Mouse (Mus musculus) Patski (cell line): ENCODE measurements around the gene Lactb. TPM values are rescaled to one million over a fixed set of nuclear protein-coding genes. Genes with fewer than 3 reads are reported as not detected.

Source experiments
- ATAC-seq: fragments of 100-300 bp; one replicate; pipeline ENCODE4 v1.8.0; 2021
- CTCF ChIA-PET: fragments of 350-600 bp; sonication (Branson Sonifier 250); formaldehyde crosslinking; loops from one replicate; lab custom pipeline; 2022; ENCODE audit warnings: inconsistent platforms; lab: Charles Lee
- POLR2A ChIA-PET: fragments of 350-600 bp; sonication (Branson Sonifier 250); formaldehyde crosslinking; loops from one replicate; lab custom pipeline; 2022; ENCODE audit warnings: antibody characterized with exemption, inconsistent platforms; lab: Charles Lee
- DNase-seq: peaks from one replicate; pipeline ENCODE4 v3.0.0-alpha.2; 2011; ENCODE audit warnings: low read depth, low spot score
- H3K27me3 ChIP-seq: fragments of 371-371 bp; one replicate; pipeline ENCODE4 v1.5.1; 2021
- CTCF ChIP-seq: fragments of 100-300 bp; IDR thresholded peaks from one replicate; pipeline ENCODE4 v1.5.1; 2021
- in situ Hi-C: fragments of 300-500 bp; cut with MboI; formaldehyde crosslinking; loops from 3 replicates; pipeline ENCODE4 v1.11.1; 2018; ENCODE audit warnings: low pct_unique_long_range_greater_than_20kb, mixed read lengths
- polyA plus RNA-seq: library from polyadenylated mRNA; unstranded; gene quantifications from one replicate; pipeline ENCODE4 v1.2.3, GENCODE M21; 2021

Gene Lactb
- polyA plus RNA-seq, 1 experiment from 2014 or later: 55.2 TPM

GRCm38 (mm10) chr9:66957451-66957850 is 17.8 kb downstream of the Lactb start:
- ATAC-seq (no peak), DNase-seq (no peak)
- in situ Hi-C loops: no loop called here
- CTCF ChIA-PET: no interaction called here
- no peaks in the 10 kb centered on the region for H3K27me3 ChIP-seq
- POLR2A ChIA-PET: interaction anchor here (1.0 kb wide), 1 partner anchor 12 kb away, joined by 4 read pairs; no protein-coding TSS in a partner anchor
- no peak for TF ChIP-seq CTCF

- in situ Hi-C loops: no loop called here
- POLR2A ChIA-PET: no interaction called here
- ATAC-seq: no peak
Measured at GRCm38 (mm10) chr9:66952886-66953285, 22.4 kb downstream of the Lactb start.

GRCm38 (mm10) chr9:66952321-66952720 is 23.0 kb downstream of the Lactb start:
- POLR2A ChIA-PET: interaction anchor here (0.6 kb wide), 1 partner anchor 19 kb away, joined by 4 read pairs; no protein-coding TSS in a partner anchor
- in situ Hi-C loops: no loop called here

More at GRCm38 (mm10) chr9:66952886-66953285, 22.4 kb downstream of the Lactb start:
- H3K27me3 ChIP-seq: no peaks in the 10 kb centered on the region
- no peak for TF ChIP-seq CTCF
- DNase-seq: no peak
- CTCF ChIA-PET: interaction anchor here (1.0 kb wide), 1 partner anchor 13 kb away, joined by 3 read pairs; no protein-coding TSS in a partner anchor

GRCm38 (mm10) chr9:66948536-66948935 is 26.7 kb downstream of the Lactb start:
- in situ Hi-C loops: loop anchor here (25.0 kb wide), 1 partner anchor 311 kb away; no protein-coding TSS in a partner anchor
- ChIA-PET CTCF (interaction anchor here (2.2 kb wide), 1 partner anchor 10 kb away, joined by 7 read pairs; no protein-coding TSS in a partner anchor), POLR2A (no interaction called here)
- no peak for DNase-seq
- ATAC-seq: no peak
- no peaks in the 10 kb centered on the region for H3K27me3 ChIP-seq
- no peak for TF ChIP-seq CTCF

More at GRCm38 (mm10) chr9:66952321-66952720, 23.0 kb downstream of the Lactb start:
- no peak for TF ChIP-seq CTCF
- no peak for ATAC-seq
- no peak for DNase-seq
- CTCF ChIA-PET: interaction anchor here (1.0 to 1.6 kb wide), 2 partner anchors 13 to 14 kb away, joined by 3 to 7 read pairs; no protein-coding TSS in a partner anchor
- H3K27me3 ChIP-seq: no peaks in the 10 kb centered on the region

- no peaks in the 10 kb centered on the region for H3K27me3 ChIP-seq
- peak; percentile 65 for DNase-seq
- in situ Hi-C loops: loop anchor here (25.0 kb wide), 1 partner anchor 309 kb away; no protein-coding TSS in a partner anchor
- ATAC-seq: peak; percentile 87
- POLR2A ChIA-PET: interaction anchor here (0.8 to 1.6 kb wide), 3 partner anchors 12 to 29 kb away, joined by 3 to 5 read pairs (median 4); no protein-coding TSS in a partner anchor
- TF ChIP-seq CTCF: no peak
- CTCF ChIA-PET: interaction anchor here (0.6 kb wide), 1 partner anchor 67 kb away, joined by 3 read pairs; no protein-coding TSS in a partner anchor
Measured at GRCm38 (mm10) chr9:66945647-66946641, 29.3 kb downstream of the Lactb start, which contains the start of gene Rps27l. Gene Rps27l (plus strand): TSS chr9:66946086.

- ChIA-PET POLR2A (interaction anchor here (0.6 to 1.6 kb wide), 2 partner anchors 11 to 213 kb away, joined by 5 read pairs; no protein-coding TSS in a partner anchor), CTCF (interaction anchor here (0.6 kb wide), 1 partner anchor 68 kb away, joined by 3 read pairs; no protein-coding TSS in a partner anchor)
- in situ Hi-C loops: loop anchor here (25.0 kb wide), 1 partner anchor 308 kb away; no protein-coding TSS in a partner anchor
- no peaks in the 10 kb centered on the region for H3K27me3 ChIP-seq
- no peak for TF ChIP-seq CTCF
- no peak for DNase-seq
- peak; percentile 2 for ATAC-seq
Measured at GRCm38 (mm10) chr9:66945161-66945560, 30.1 kb downstream of the Lactb start.

- POLR2A ChIA-PET: interaction anchor here (0.6 kb wide), 1 partner anchor 11 kb away, joined by 4 read pairs; no protein-coding TSS in a partner anchor
- DNase-seq (no peak), ATAC-seq (peak; percentile 54)
- CTCF ChIA-PET: interaction anchor here (0.7 to 3.4 kb wide), 20 partner anchors 10 to 293 kb away, joined by 3 to 24 read pairs (median 4); partner anchors contain the start of gene Rab8b
- peak; percentile 75 for TF ChIP-seq CTCF
- in situ Hi-C loops: loop anchor here (25.0 kb wide), 1 partner anchor 302 kb away; no protein-coding TSS in a partner anchor
- H3K27me3 ChIP-seq: no peaks in the 10 kb centered on the region
Measured at GRCm38 (mm10) chr9:66938836-66939235, 36.4 kb downstream of the Lactb start.

- no peak for ATAC-seq
- no peak for DNase-seq
- TF ChIP-seq CTCF: no peak
- ChIA-PET POLR2A (no interaction called here), CTCF (interaction anchor here (3.4 kb wide), 2 partner anchors 9 to 17 kb away, joined by 16 to 24 read pairs; partner anchors contain the start of gene Rab8b)
- no peaks in the 10 kb centered on the region for H3K27me3 ChIP-seq
- in situ Hi-C loops: loop anchor here (25.0 kb wide), 1 partner anchor 300 kb away; no protein-coding TSS in a partner anchor
Measured at GRCm38 (mm10) chr9:66937507-66937906, 37.8 kb downstream of the Lactb start.

- POLR2A ChIA-PET: interaction anchor here (0.5 to 1.3 kb wide), 2 partner anchors 12 to 14 kb away, joined by 3 to 5 read pairs; partner anchors contain the start of gene Rps27l
- no peaks in the 10 kb centered on the region for H3K27me3 ChIP-seq
- CTCF ChIA-PET: interaction anchor here (1.2 to 1.5 kb wide), 2 partner anchors 13 to 96 kb away, joined by 3 to 4 read pairs; no protein-coding TSS in a partner anchor
- TF ChIP-seq CTCF: no peak
- no peak for ATAC-seq
- DNase-seq: no peak
- in situ Hi-C loops: loop anchor here (25.0 kb wide), 1 partner anchor 297 kb away; no protein-coding TSS in a partner anchor
Measured at GRCm38 (mm10) chr9:66933869-66934808, 41.1 kb downstream of the Lactb start.
